Mouse (Mus musculus) CH12.LX (cell line): ENCODE measurements around the gene Grsf1. TPM values are rescaled to one million over a fixed set of nuclear protein-coding genes. Genes with fewer than 3 reads are reported as not detected.

Experiments used
- DNase-seq: peaks from one replicate; pipeline ENCODE4 v3.0.0-alpha.2; 2013; ENCODE audit errors: extremely low read depth
- H3K27ac ChIP-seq: 2 replicates; pipeline ENCODE4 v1.5.1; 2012; ENCODE audit warnings: low read depth, mild to moderate bottlenecking, control low read depth, moderate library complexity; ENCODE audit not compliant: insufficient read depth
- H3K27me3 ChIP-seq: replicated peaks from 2 replicates; pipeline ENCODE3; 2012; ENCODE audit warnings: inconsistent platforms
- H3K36me3 ChIP-seq, 2 experiments: replicated peaks in 1 of 2; 2 replicates each; pipeline versions ENCODE3 to v1.6.1; 2012; ENCODE audit warnings: inconsistent platforms in 1 of 2, low read length in 1 of 2, mild to moderate bottlenecking in 1 of 2, mixed read lengths in 1 of 2, moderate library complexity in 1 of 2; ENCODE audit not compliant: control insufficient read depth in 1 of 2, insufficient read depth in 1 of 2
- H3K4me1 ChIP-seq, 2 experiments: 2 replicates each; pipeline ENCODE4 v1.6.1; 2012; ENCODE audit warnings: inconsistent platforms in 1 of 2, moderate library complexity in 1 of 2; ENCODE audit not compliant: insufficient read depth in 2 of 2, control insufficient read depth in 1 of 2
- H3K4me2 ChIP-seq: 2 replicates; pipeline ENCODE4 v1.6.1; 2012; ENCODE audit warnings: low read depth, mild to moderate bottlenecking, control low read depth; ENCODE audit not compliant: poor library complexity, insufficient read depth, severe bottlenecking
- H3K4me3 ChIP-seq, 3 experiments: fragments of 150-350 bp in 1 of 3; sonication (generic) in 1 of 3; replicated peaks in 1 of 3; 2 replicates each; pipeline versions ENCODE3 to v1.5.1; 2011 to 2012; ENCODE audit warnings: low read depth in 2 of 3, low read length in 2 of 3, mild to moderate bottlenecking in 2 of 3, moderate library complexity in 2 of 3, control low read depth in 1 of 3, improper control_type of control experiment in 1 of 3, inconsistent platforms in 1 of 3, mixed read lengths in 1 of 3; ENCODE audit not compliant: poor library complexity in 1 of 3
- H3K79me2 ChIP-seq: replicated peaks from 2 replicates; pipeline ENCODE4 v1.6.1; 2012; ENCODE audit warnings: mild to moderate bottlenecking, moderate library complexity; ENCODE audit not compliant: control insufficient read depth, poor library complexity, insufficient read depth, severe bottlenecking; ENCODE audit errors: extremely low read depth
- H3K9ac ChIP-seq: 2 replicates; pipeline ENCODE4 v1.6.1; 2012; ENCODE audit warnings: low read depth, mild to moderate bottlenecking, control low read depth, moderate library complexity; ENCODE audit not compliant: insufficient read depth
- H3K9me3 ChIP-seq: replicated peaks from 2 replicates; pipeline ENCODE3; 2012; ENCODE audit warnings: low read length, inconsistent platforms, mixed read lengths
- BHLHE40 ChIP-seq: IDR thresholded peaks from 2 replicates; pipeline ENCODE4 v1.6.1; 2011; ENCODE audit warnings: mild to moderate bottlenecking, low read depth, low read length, improper control_type of control experiment
- CHD1 ChIP-seq: IDR thresholded peaks from 2 replicates; pipeline ENCODE4 v1.6.1; 2012; ENCODE audit warnings: low read depth, low read length, improper control_type of control experiment, inconsistent platforms
- CHD2 ChIP-seq: IDR thresholded peaks from 2 replicates; pipeline ENCODE4 v1.6.1; 2011; ENCODE audit warnings: low read length, improper control_type of control experiment
- CTCF ChIP-seq, 2 experiments: IDR thresholded peaks in 1 of 2; conservative IDR thresholded peaks in 1 of 2; 2 replicates each; pipeline ENCODE4 v1.5.1; 2011 to 2012; ENCODE audit warnings: low read depth in 2 of 2, low read length in 2 of 2, improper control_type of control experiment in 1 of 2, inconsistent platforms in 1 of 2, mild to moderate bottlenecking in 1 of 2, moderate library complexity in 1 of 2
- E2F4 ChIP-seq: IDR thresholded peaks from 2 replicates; pipeline ENCODE4 v1.6.1; 2011; ENCODE audit warnings: low read depth, low read length, improper control_type of control experiment; ENCODE audit not compliant: insufficient replicate concordance
- ELF1 ChIP-seq: IDR thresholded peaks from 2 replicates; pipeline ENCODE4 v1.6.1; 2014; ENCODE audit warnings: low read depth, mild to moderate bottlenecking, inconsistent platforms, low read length, improper control_type of control experiment
- EP300 ChIP-seq: IDR thresholded peaks from 2 replicates; pipeline ENCODE4 v1.6.1; 2011; ENCODE audit warnings: low read length, improper control_type of control experiment
- ETS1 ChIP-seq: conservative IDR thresholded peaks from 2 replicates; pipeline ENCODE4 v1.6.1; 2012; ENCODE audit warnings: low read depth, mild to moderate bottlenecking, inconsistent platforms, low read length, improper control_type of control experiment, moderate library complexity
- GABPA ChIP-seq: IDR thresholded peaks from 2 replicates; pipeline ENCODE4 v1.6.1; 2012; ENCODE audit warnings: low read depth, low read length, improper control_type of control experiment, inconsistent platforms; ENCODE audit not compliant: insufficient replicate concordance
- HCFC1 ChIP-seq: IDR thresholded peaks from 2 replicates; pipeline ENCODE4 v1.6.1; 2012; ENCODE audit warnings: low read depth, mild to moderate bottlenecking, inconsistent platforms, low read length, improper control_type of control experiment
- IRF4 ChIP-seq: IDR thresholded peaks from 2 replicates; pipeline ENCODE4 v1.6.1; 2014; ENCODE audit warnings: low read depth, mild to moderate bottlenecking, inconsistent platforms, low read length, improper control_type of control experiment
- JUN ChIP-seq: IDR thresholded peaks from 2 replicates; pipeline ENCODE4 v1.6.1; 2011; ENCODE audit warnings: low read depth, mild to moderate bottlenecking, low read length, improper control_type of control experiment, moderate library complexity; ENCODE audit not compliant: insufficient read depth
- JUND ChIP-seq: conservative IDR thresholded peaks from 2 replicates; pipeline ENCODE4 v1.6.1; 2011; ENCODE audit warnings: low read depth, low read length, improper control_type of control experiment
- KAT2A ChIP-seq: IDR thresholded peaks from 2 replicates; pipeline ENCODE4 v1.6.1; 2012; ENCODE audit warnings: low read length, improper control_type of control experiment, inconsistent platforms; ENCODE audit not compliant: insufficient replicate concordance
- MAFK ChIP-seq: IDR thresholded peaks from 2 replicates; pipeline ENCODE4 v1.6.1; 2011; ENCODE audit warnings: low read length, improper control_type of control experiment; ENCODE audit not compliant: insufficient replicate concordance
- MAX ChIP-seq: IDR thresholded peaks from 2 replicates; pipeline ENCODE4 v1.6.1; 2011; ENCODE audit warnings: low read length, improper control_type of control experiment
- MAZ ChIP-seq: IDR thresholded peaks from 2 replicates; pipeline ENCODE4 v1.6.1; 2012; ENCODE audit warnings: low read depth, mild to moderate bottlenecking, inconsistent platforms, low read length, improper control_type of control experiment, moderate library complexity
- MEF2A ChIP-seq: IDR thresholded peaks from 2 replicates; pipeline ENCODE4 v1.6.1; 2014; ENCODE audit warnings: low read depth, mild to moderate bottlenecking, inconsistent platforms, low read length, improper control_type of control experiment, borderline replicate concordance
- MXI1 ChIP-seq: IDR thresholded peaks from 2 replicates; pipeline ENCODE4 v1.6.1; 2011; ENCODE audit warnings: mild to moderate bottlenecking, low read depth, low read length, improper control_type of control experiment
- MYC ChIP-seq: IDR thresholded peaks from 2 replicates; pipeline ENCODE4 v1.6.1; 2011; ENCODE audit warnings: low read depth, mild to moderate bottlenecking, improper control_type of control experiment, low read length
- NELFE ChIP-seq: IDR thresholded peaks from 2 replicates; pipeline ENCODE4 v1.6.1; 2011; ENCODE audit warnings: low read depth, low read length, improper control_type of control experiment
- NRF1 ChIP-seq: IDR thresholded peaks from 2 replicates; pipeline ENCODE4 v1.6.1; 2014; ENCODE audit warnings: low read depth, mild to moderate bottlenecking, inconsistent platforms, low read length, improper control_type of control experiment, moderate library complexity
- PAX5 ChIP-seq: IDR thresholded peaks from 2 replicates; pipeline ENCODE4 v1.6.1; 2012; ENCODE audit warnings: low read length, inconsistent platforms, mixed read lengths
- POLR2A ChIP-seq: IDR thresholded peaks from 2 replicates; pipeline ENCODE4 v1.6.1; 2011; ENCODE audit warnings: low read depth, mild to moderate bottlenecking, improper control_type of control experiment, low read length
- POLR2AphosphoS2 ChIP-seq: IDR thresholded peaks from 2 replicates; pipeline ENCODE4 v1.6.1; 2011; ENCODE audit warnings: low read depth, low read length, improper control_type of control experiment
- RAD21 ChIP-seq: IDR thresholded peaks from 2 replicates; pipeline ENCODE4 v1.6.1; 2011; ENCODE audit warnings: low read depth, mild to moderate bottlenecking, low read length, improper control_type of control experiment, moderate library complexity
- RCOR1 ChIP-seq: conservative IDR thresholded peaks from 2 replicates; pipeline ENCODE4 v1.6.1; 2012; ENCODE audit warnings: low read depth, mild to moderate bottlenecking, inconsistent platforms, low read length, improper control_type of control experiment
- SIN3A ChIP-seq: IDR thresholded peaks from 2 replicates; pipeline ENCODE4 v1.6.1; 2012; ENCODE audit warnings: low read length, improper control_type of control experiment, inconsistent platforms
- SMC3 ChIP-seq: IDR thresholded peaks from 2 replicates; pipeline ENCODE4 v1.6.1; 2011; ENCODE audit warnings: low read depth, low read length, improper control_type of control experiment
- TBP ChIP-seq: conservative IDR thresholded peaks from 2 replicates; pipeline ENCODE4 v1.6.1; 2011; ENCODE audit warnings: low read depth, low read length, improper control_type of control experiment
- TCF12 ChIP-seq: IDR thresholded peaks from 2 replicates; pipeline ENCODE4 v1.6.1; 2014; ENCODE audit warnings: low read depth, mild to moderate bottlenecking, inconsistent platforms, low read length, improper control_type of control experiment
- UBTF ChIP-seq: IDR thresholded peaks from 2 replicates; pipeline ENCODE4 v1.6.1; 2012; ENCODE audit warnings: low read depth, mild to moderate bottlenecking, inconsistent platforms, low read length, improper control_type of control experiment, moderate library complexity
- USF1 ChIP-seq: IDR thresholded peaks from 2 replicates; pipeline ENCODE4 v1.6.1; 2014; ENCODE audit warnings: low read depth, mild to moderate bottlenecking, inconsistent platforms, low read length, improper control_type of control experiment
- USF2 ChIP-seq: conservative IDR thresholded peaks from 2 replicates; pipeline ENCODE4 v1.6.1; 2011; ENCODE audit warnings: low read depth, low read length, improper control_type of control experiment
- ZC3H11A ChIP-seq: IDR thresholded peaks from 2 replicates; pipeline ENCODE4 v1.6.1; 2012; ENCODE audit warnings: low read depth, mild to moderate bottlenecking, inconsistent platforms, low read length, improper control_type of control experiment
- ZKSCAN1 ChIP-seq: IDR thresholded peaks from 2 replicates; pipeline ENCODE4 v1.6.1; 2012; ENCODE audit warnings: low read depth, inconsistent platforms, low read length, improper control_type of control experiment, borderline replicate concordance
- ZMIZ1 ChIP-seq: IDR thresholded peaks from 2 replicates; pipeline ENCODE4 v1.6.1; 2012; ENCODE audit warnings: low read depth, mild to moderate bottlenecking, inconsistent platforms, low read length, improper control_type of control experiment
- ZNF384 ChIP-seq: IDR thresholded peaks from 2 replicates; pipeline ENCODE4 v1.6.1; 2012; ENCODE audit warnings: low read depth, low read length, improper control_type of control experiment, inconsistent platforms
- dilution Hi-C: fragments of 300-500 bp; cut with MboI; formaldehyde crosslinking; loops from 2 replicates; pipeline ENCODE4 v1.14.3; 2020; ENCODE audit warnings: low sequenced_read_pairs; ENCODE audit not compliant: extremely low pct_unique_long_range_greater_than_20kb, extremely low pct_ligation_motif_present
- in situ Hi-C: fragments of 300-500 bp; cut with MboI; formaldehyde crosslinking; loops from 3 replicates; pipeline ENCODE4 v1.14.3; 2019; ENCODE audit warnings: low sequenced_read_pairs, low pct_ligation_motif_present, low pct_unique_long_range_greater_than_20kb, mixed read lengths
- polyA plus RNA-seq: library from polyadenylated mRNA; unstranded; fragments of >175 nt; gene quantifications from 2 replicates; pipeline ENCODE4 v1.2.1, GENCODE M21; 2012; ENCODE audit warnings: low read depth; ENCODE audit not compliant: insufficient read length
- total RNA-seq, 2 experiments: library from RNA; depleted of rRNA; stranded (reverse); fragments of 300-350 nt in 1 of 2; fragments of >200 nt in 1 of 2; gene quantifications; 2 replicates each; pipeline ENCODE4 v1.2.3; 2012 to 2014

The Grsf1 gene
- total and polyA plus RNA-seq, 3 experiments: 56.8 to 109 (median 100) TPM

GRCm38 (mm10) chr5:88630883-88631282 is 45.1 kb downstream of the Grsf1 start:
- dilution Hi-C loops: no loop called here
- Histone ChIP-seq H3K4me3 (no peak overlapping the region), H3K4me1 (peaks cover 12 to 42% of the 10 kb centered on the region in 2 experiments), H3K27ac (peak overlapping the region; percentile 87), H3K27me3 (no peaks in the 10 kb centered on the region), H3K79me2 (no peaks in the 10 kb centered on the region), H3K9ac (no peak overlapping the region), H3K36me3 (peaks cover 22 to 71% of the 10 kb centered on the region in 2 experiments), H3K4me2 (no peak overlapping the region), H3K9me3 (no peaks in the 10 kb centered on the region)
- no peak for TF ChIP-seq E2F4
- 0 out of 2 replicates have a peak, but pooled peaks have one; percentile 24 for TF ChIP-seq KAT2A
- TF ChIP-seq TCF12: peak; percentile 74; the same call in 1 of the 2 replicates
- no peak for TF ChIP-seq PAX5
- no peak for TF ChIP-seq UBTF
- peak; percentile 59; the same call in 1 of the 2 replicates for TF ChIP-seq MEF2A
- TF ChIP-seq JUN: peak; percentile 67
- TF ChIP-seq POLR2AphosphoS2: no peak
- TF ChIP-seq CHD2: no peak
- peak; percentile 16; the same call in 1 of the 2 replicates for TF ChIP-seq USF2
- TF ChIP-seq CTCF (conservative IDR thresholded peaks at IDR 0.05 in 1 of 2, IDR thresholded peaks at IDR 0.05 in 1 of 2; ENCODE audit: low read depth in 2 of 2, low read length in 2 of 2): no peak
- TF ChIP-seq RAD21: no peak
- TF ChIP-seq NRF1: peak; percentile 47; the same call in 1 of the 2 replicates
- no peak for TF ChIP-seq ZKSCAN1
- no peak for TF ChIP-seq NELFE
- peak; percentile 23; the same call in 1 of the 2 replicates for TF ChIP-seq USF1
- peak; percentile 91 for TF ChIP-seq ETS1
- TF ChIP-seq JUND: peak; percentile 43; the same call in 1 of the 2 replicates
- peak; percentile 46; the same call in 1 of the 2 replicates for TF ChIP-seq POLR2A
- peak; percentile 72 for TF ChIP-seq MXI1
- no peak; the same call in 1 of the 2 replicates for TF ChIP-seq CHD1
- peak; percentile 56; the same call in 1 of the 2 replicates for TF ChIP-seq MYC
- no peak for TF ChIP-seq ZMIZ1
- TF ChIP-seq TBP: 0 out of 2 replicates have a peak, but pooled peaks have one; percentile 43
- peak; percentile 47 for TF ChIP-seq MAX
- peak; percentile 67 for TF ChIP-seq ELF1
- TF ChIP-seq SMC3: peak; percentile 3; the same call in 1 of the 2 replicates
- peak; percentile 63 for TF ChIP-seq RCOR1
- TF ChIP-seq ZC3H11A: no peak
- TF ChIP-seq EP300: peak; percentile 84
- peak; percentile 27; the same call in 1 of the 2 replicates for TF ChIP-seq HCFC1
- peak; percentile 88 for TF ChIP-seq IRF4
- no peak for TF ChIP-seq ZNF384
- peak; percentile 47; the same call in 1 of the 2 replicates for TF ChIP-seq SIN3A
- no peak for TF ChIP-seq GABPA
- TF ChIP-seq MAFK: peak; percentile 81; the same call in 1 of the 2 replicates
- peak; percentile 98 for TF ChIP-seq BHLHE40
- TF ChIP-seq MAZ: 0 out of 2 replicates have a peak, but pooled peaks have one; percentile 27
- DNase-seq: peak; percentile 73
- in situ Hi-C loops: no loop called here
